Mouse (Mus musculus): Measurements from ENCODE around the gene Herc1. TPM values are rescaled to one million over a fixed set of nuclear protein-coding genes. Genes with fewer than 3 reads are reported as not detected.

Gene Herc1
- polyA plus RNA-seq, 1 experiment from 2014 or later: 49.4 TPM

DNA sequence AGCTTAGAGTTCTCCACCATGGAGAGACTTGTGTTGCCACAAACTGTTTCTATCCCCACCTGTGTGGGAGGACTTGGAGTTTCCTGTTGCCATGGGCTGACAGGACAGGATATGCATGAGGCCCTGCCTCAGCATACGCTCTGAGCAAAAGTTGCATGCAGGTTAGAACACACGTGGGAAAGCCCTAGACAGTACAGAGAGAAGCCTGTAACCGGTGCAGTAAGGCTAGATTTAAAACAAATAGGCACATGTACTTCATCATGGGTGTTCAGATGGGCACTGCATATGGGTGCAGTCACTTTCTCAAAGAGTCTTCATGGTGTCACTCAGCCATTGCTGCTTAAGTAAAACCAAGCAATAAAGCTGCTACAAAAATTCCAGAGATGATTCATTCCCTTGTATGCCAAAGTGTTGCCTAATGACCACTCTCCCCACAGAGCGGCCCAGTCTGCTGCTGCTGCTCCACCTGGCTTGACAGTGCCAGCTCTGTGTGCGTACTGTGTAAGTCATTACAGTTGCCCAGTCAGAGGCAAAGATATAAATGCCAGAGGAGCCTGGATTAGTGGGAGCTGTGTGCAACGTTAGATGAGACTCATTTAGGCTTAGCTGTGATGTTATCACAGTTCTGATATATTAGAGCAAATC lies 166.2 kb downstream of the Herc1 start:
- Histone ChIP-seq H3K4me3 (no peak overlapping the region), H3K4me1 (peaks cover 5% of the 10 kb centered on the region), H3K27ac (replicated peaks) (no peak overlapping the region), H3K9ac (replicated peaks) (no peak overlapping the region), H3K4me2 (replicated peaks) (no peak overlapping the region), H3K9me3 (no peaks in the 10 kb centered on the region), H3K36me3 (peaks cover 73% of the 10 kb centered on the region), H3K27me3 (no peaks in the 10 kb centered on the region)
- 87% methylated on average over 6 of the region's 6 CpGs for WGBS
- no peak for ATAC-seq (ENCODE audit: low FRiP score, low read depth)

DNA sequence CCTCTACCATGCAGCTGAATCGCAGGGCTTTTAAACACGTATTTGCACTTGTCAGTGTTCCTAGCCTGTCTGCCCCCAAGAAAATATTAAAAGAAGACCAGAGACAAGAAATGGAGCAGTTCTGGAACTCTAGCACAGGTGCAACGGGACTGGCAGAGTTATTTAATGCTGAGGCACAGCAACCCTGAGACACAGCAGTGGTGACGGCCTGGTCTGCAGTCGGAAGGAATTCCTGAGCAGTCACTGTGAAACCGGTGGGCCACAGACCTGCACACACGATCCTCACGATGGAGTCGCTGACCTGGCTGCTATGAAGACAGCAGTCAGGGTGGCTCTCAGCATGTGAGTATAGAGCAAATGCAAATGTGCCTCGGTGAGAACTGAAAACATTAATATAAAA lies 167.5 kb downstream of the Herc1 start:
- no peak overlapping the region for H3K4me3 ChIP-seq
- peaks cover 86% of the 10 kb centered on the region for H3K36me3 ChIP-seq
- whole genome bisulfite sequencing: 93% methylated on average over 10 of the region's 10 CpGs
- H3K4me1 ChIP-seq: peaks cover 1% of the 10 kb centered on the region; the same call in 1 of the 2 replicates
- H3K9ac ChIP-seq (replicated peaks): no peak overlapping the region
- H3K27me3 ChIP-seq: no peaks in the 10 kb centered on the region
- no peak overlapping the region for H3K4me2 ChIP-seq (replicated peaks)
- H3K9me3 ChIP-seq: no peaks in the 10 kb centered on the region
- ATAC-seq (ENCODE audit: low FRiP score, low read depth): no peak
- no peak overlapping the region for H3K27ac ChIP-seq (replicated peaks)

DNA sequence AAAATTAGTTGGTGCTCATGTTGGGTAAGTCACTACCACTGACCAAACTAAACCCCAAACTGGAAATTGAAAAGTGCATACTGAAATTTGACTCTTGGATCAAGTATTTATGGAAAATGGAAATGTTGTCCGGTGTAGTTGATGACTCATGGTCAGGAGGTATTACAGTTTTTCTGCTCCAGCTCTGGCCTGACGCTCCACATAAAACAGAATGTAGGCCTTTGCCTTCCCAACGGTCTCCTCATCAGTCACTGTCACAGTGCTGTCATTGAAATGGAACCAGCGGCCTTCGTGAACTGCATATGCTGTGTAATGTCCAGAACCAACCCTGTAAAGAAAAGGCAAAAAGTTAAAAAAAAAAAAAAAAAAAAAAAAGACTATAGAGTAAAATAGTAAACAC lies 168.0 kb downstream of the Herc1 start:
- ATAC-seq (ENCODE audit: low FRiP score, low read depth): no peak
- Histone ChIP-seq H3K27ac (replicated peaks) (no peak overlapping the region), H3K9ac (replicated peaks) (no peak overlapping the region), H3K4me2 (replicated peaks) (no peak overlapping the region), H3K27me3 (no peaks in the 10 kb centered on the region), H3K9me3 (no peaks in the 10 kb centered on the region), H3K4me3 (no peak overlapping the region), H3K4me1 (no peaks in the 10 kb centered on the region), H3K36me3 (peaks cover 91% of the 10 kb centered on the region)
- 95% methylated on average over 5 of the region's 5 CpGs for WGBS

DNA sequence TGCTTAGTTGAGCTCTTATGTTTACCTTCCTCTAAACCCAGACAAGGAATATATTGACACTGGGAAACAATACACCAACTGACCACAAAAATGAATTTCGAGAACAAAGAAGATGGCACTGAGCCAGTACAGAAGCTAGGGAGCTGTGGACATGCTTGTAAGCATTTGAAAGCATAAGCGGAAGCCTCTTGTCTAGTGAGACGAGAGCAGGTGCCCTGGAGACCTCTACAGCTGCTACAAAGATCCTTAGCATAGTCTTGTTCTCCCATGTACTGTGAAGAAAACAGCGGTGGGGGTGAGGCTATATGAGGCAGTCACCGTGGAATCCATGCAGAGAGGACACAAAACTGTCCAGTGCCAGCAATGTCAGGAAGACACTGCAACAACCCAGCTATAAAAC lies 168.7 kb downstream of the Herc1 start:
- H3K4me1 ChIP-seq: no peaks in the 10 kb centered on the region
- peak overlapping the region; percentile 64; the same call in 1 of the 2 replicates for H3K27ac ChIP-seq (replicated peaks)
- no peaks in the 10 kb centered on the region for H3K27me3 ChIP-seq
- 64% methylated on average over 5 of the region's 5 CpGs for WGBS
- no peak overlapping the region for H3K9ac ChIP-seq (replicated peaks)
- no peaks in the 10 kb centered on the region for H3K9me3 ChIP-seq
- H3K36me3 ChIP-seq: peaks cover 94% of the 10 kb centered on the region
- no peak for ATAC-seq (ENCODE audit: low FRiP score, low read depth)
- no peak overlapping the region for H3K4me2 ChIP-seq (replicated peaks)
- no peak overlapping the region for H3K4me3 ChIP-seq

DNA sequence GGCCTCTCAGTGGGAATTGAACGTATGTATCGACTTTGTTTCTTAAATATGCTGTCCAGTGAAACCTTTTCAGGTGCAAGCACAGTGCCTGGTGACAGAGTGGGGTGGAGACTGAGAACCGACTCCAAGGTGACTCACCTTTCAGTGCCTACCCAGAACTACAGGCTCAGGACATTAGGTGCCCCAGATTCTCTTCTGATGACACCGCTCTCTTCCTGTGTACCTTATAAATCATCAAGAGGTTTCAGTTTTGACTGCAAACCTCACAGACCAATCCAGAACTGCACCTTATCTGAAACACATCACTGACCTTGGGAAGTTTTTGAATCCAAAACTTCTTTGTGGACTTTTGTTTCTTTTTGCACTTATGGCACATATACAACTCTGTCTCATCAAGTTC lies 170.0 kb downstream of the Herc1 start:
- WGBS: 94% methylated on average over 4 of the region's 4 CpGs
- H3K9ac ChIP-seq (replicated peaks): no peak overlapping the region
- peaks cover 91% of the 10 kb centered on the region for H3K36me3 ChIP-seq
- no peak overlapping the region for H3K4me3 ChIP-seq
- no peak overlapping the region for H3K4me2 ChIP-seq (replicated peaks)
- 0 out of 2 replicates have a peak overlapping the region, but pooled peaks have one; percentile 39 for H3K27ac ChIP-seq (replicated peaks)
- H3K9me3 ChIP-seq: no peaks in the 10 kb centered on the region
- no peak for ATAC-seq (ENCODE audit: low FRiP score, low read depth)
- no peaks in the 10 kb centered on the region for H3K27me3 ChIP-seq
- no peaks in the 10 kb centered on the region for H3K4me1 ChIP-seq

DNA sequence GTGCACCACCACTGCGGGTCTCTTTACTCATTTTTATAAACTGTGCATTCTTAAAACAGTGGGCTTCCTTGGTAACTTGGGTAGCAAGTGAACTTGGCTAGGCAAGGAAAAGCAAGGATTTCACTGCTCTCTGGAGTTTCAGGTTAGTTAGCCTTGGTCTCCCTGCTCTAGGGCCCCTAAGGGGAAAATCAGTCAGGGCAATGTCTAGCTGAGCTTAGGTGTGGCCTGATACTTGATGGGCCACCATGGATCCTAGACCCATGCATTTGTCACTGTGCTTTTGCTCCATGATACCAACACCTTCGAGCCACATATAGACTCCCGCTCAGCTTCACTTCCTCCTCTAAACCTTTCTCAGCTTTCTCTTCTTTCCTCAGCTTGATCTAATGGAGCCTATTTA lies 171.3 kb downstream of the Herc1 start:
- Histone ChIP-seq H3K36me3 (peaks cover 94% of the 10 kb centered on the region), H3K9ac (replicated peaks) (no peak overlapping the region), H3K27me3 (no peaks in the 10 kb centered on the region), H3K4me2 (replicated peaks) (no peak overlapping the region), H3K4me3 (no peak overlapping the region), H3K4me1 (no peaks in the 10 kb centered on the region), H3K27ac (replicated peaks) (no peak overlapping the region), H3K9me3 (no peaks in the 10 kb centered on the region)
- no peak for ATAC-seq (ENCODE audit: low FRiP score, low read depth)
- WGBS: 98% methylated on average over 3 of the region's 3 CpGs

DNA sequence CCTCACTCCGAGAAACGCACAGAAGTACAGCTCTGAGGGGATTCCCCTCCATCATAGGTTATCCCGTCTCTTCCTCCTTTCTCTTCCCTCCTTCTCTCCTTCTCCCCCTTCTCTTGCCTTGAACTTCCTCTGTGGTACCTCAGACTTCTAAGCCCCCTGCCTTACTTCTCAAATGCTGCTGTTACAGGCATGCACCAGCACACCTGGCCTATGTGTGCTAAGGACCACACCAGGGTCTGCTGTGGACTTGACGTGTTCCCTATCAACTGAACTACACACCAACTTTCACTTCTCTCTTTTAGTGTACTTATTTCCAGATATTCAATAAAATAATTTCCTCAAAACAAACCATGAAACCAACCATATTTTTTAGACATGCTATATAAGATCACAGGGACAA lies 192.5 kb downstream of the Herc1 start:
- Histone ChIP-seq H3K4me1 (peaks cover 2% of the 10 kb centered on the region; the same call in 1 of the 2 replicates), H3K27me3 (no peaks in the 10 kb centered on the region), H3K9me3 (no peaks in the 10 kb centered on the region), H3K36me3 (peaks cover 67% of the 10 kb centered on the region), H3K9ac (replicated peaks) (no peak overlapping the region), H3K27ac (replicated peaks) (no peak overlapping the region), H3K4me3 (no peak overlapping the region), H3K4me2 (replicated peaks) (no peak overlapping the region)
- no peak for ATAC-seq (ENCODE audit: low FRiP score, low read depth)
- WGBS: 92% methylated on average over 4 of the region's 4 CpGs

Other genes starting within 250 kb of the Herc1 start
- 135 and 136 TPM in 2 replicates for gene Snx1, start 223.9 kb upstream of the Herc1 start, polyA plus RNA-seq (2016; fragmentation: Nextera tagmentation; extraction: Ambion mirVana)
- 126 and 133 TPM in 2 replicates for gene Ciao2a, start 223.8 kb upstream of the Herc1 start, polyA plus RNA-seq (2016; fragmentation: Nextera tagmentation; extraction: Ambion mirVana)
- 3.7 and 4.3 TPM in 2 replicates for gene Dapk2, start 192.2 kb upstream of the Herc1 start, polyA plus RNA-seq (2016; fragmentation: Nextera tagmentation; extraction: Ambion mirVana)
- gene Fbxl22, start 164.1 kb downstream of the Herc1 start, polyA plus RNA-seq (2016; fragmentation: Nextera tagmentation; extraction: Ambion mirVana): 2.0 and 2.5 TPM in 2 replicates
- gene Usp3, start 242.7 kb downstream of the Herc1 start, polyA plus RNA-seq (2016; fragmentation: Nextera tagmentation; extraction: Ambion mirVana): 100 and 104 TPM in 2 replicates

Data from midbrain, embryonic 12.5 days (tissue).